Mouse (Mus musculus): ENCODE results near the gene Erg.

GRCm38 (mm10) chr16:95597578-95597951, 11.2 kb upstream of the Erg start:
- no peak for TF ChIP-seq CTCF (IDR thresholded peaks at IDR 0.05; ENCODE audit: low read depth, low read length)
- TF ChIP-seq POLR2A (IDR thresholded peaks at IDR 0.05; ENCODE audit: borderline replicate concordance, low read depth, low read length): no peak
